Mouse (Mus musculus) kidney, adult 2 months (tissue): ENCODE data around the gene Ran. TPM values are rescaled to one million over a fixed set of nuclear protein-coding genes. Genes with fewer than 3 reads are reported as not detected.

Experiments
- DNase-seq: peaks from one replicate; pipeline ENCODE4 v3.0.0; 2021
- H3K27ac ChIP-seq: fragments of 200-500 bp; 2 replicates; pipeline ENCODE4 v1.5.1; 2012; ENCODE audit warnings: low read depth, low read length, control low read depth, inconsistent platforms; ENCODE audit not compliant: insufficient read depth
- H3K27me3 ChIP-seq: fragments of 200-500 bp; replicated peaks from 2 replicates; pipeline ENCODE4 v1.6.1; 2012; ENCODE audit warnings: mild to moderate bottlenecking, moderate library complexity, low read length, inconsistent platforms; ENCODE audit not compliant: control insufficient read depth, insufficient read depth
- H3K36me3 ChIP-seq: fragments of 200-500 bp; 2 replicates; pipeline ENCODE4 v1.6.1; 2012; ENCODE audit warnings: mild to moderate bottlenecking, moderate library complexity, low read length, inconsistent platforms; ENCODE audit not compliant: control insufficient read depth, insufficient read depth
- H3K4me1 ChIP-seq: fragments of 200-500 bp; 2 replicates; pipeline ENCODE4 v1.6.1; 2011; ENCODE audit warnings: low read length; ENCODE audit not compliant: control insufficient read depth, insufficient read depth
- H3K4me3 ChIP-seq: fragments of 200-500 bp; 2 replicates; pipeline ENCODE4 v1.5.1; 2011; ENCODE audit warnings: mild to moderate bottlenecking, low read depth, low read length, control low read depth; ENCODE audit not compliant: insufficient read depth
- CTCF ChIP-seq: fragments of 200-500 bp; conservative IDR thresholded peaks from 2 replicates; pipeline ENCODE4 v1.5.1; 2011; ENCODE audit warnings: low read depth, mild to moderate bottlenecking, control low read depth, low read length, moderate library complexity, mixed read lengths; ENCODE audit not compliant: insufficient read depth, insufficient read length
- POLR2A ChIP-seq: fragments of 200-500 bp; IDR thresholded peaks from one replicate; pipeline ENCODE4 v1.6.1; 2011; ENCODE audit warnings: low read depth, low read length, control low read depth
- WGBS: fragments of 180-500 bp; shearing (Covaris S2); methylation state at CpG from one replicate; pipeline ENCODE4 v1.1.7; 2018; 5-methylcytosine and 5-hydroxymethylcytosine counted together
- polyA plus RNA-seq: library from polyadenylated mRNA; depleted of rRNA; stranded (reverse); fragments of >200 nt; gene quantifications from 2 replicates; pipeline ENCODE4 v1.2.3, GENCODE M21; 2012

The Ran gene
- polyA plus RNA-seq, 1 experiment: 48.6 TPM

GRCm38 (mm10) chr5:129026637-129027036 lies 6.8 kb downstream of the Ran start:
- no peak for TF ChIP-seq CTCF
- H3K27ac ChIP-seq: no peak overlapping the region
- H3K36me3 ChIP-seq: no peaks in the 10 kb centered on the region
- H3K27me3 ChIP-seq: no peaks in the 10 kb centered on the region
- H3K4me3 ChIP-seq: no peak overlapping the region
- H3K4me1 ChIP-seq: no peaks in the 10 kb centered on the region
- DNase-seq: no peak
- WGBS: 83% methylated on average over 1 of the region's 1 CpGs

GRCm38 (mm10) chr5:129029131-129029723 lies 9.4 kb downstream of the Ran start:
- no peak for DNase-seq
- H3K4me3 ChIP-seq: no peak overlapping the region
- 72% methylated on average over 5 of the region's 5 CpGs for WGBS
- H3K36me3 ChIP-seq: no peaks in the 10 kb centered on the region
- TF ChIP-seq CTCF (no peak), POLR2A (no peak)
- no peaks in the 10 kb centered on the region for H3K4me1 ChIP-seq
- H3K27ac ChIP-seq: no peak overlapping the region
- H3K27me3 ChIP-seq: no peaks in the 10 kb centered on the region

- Histone ChIP-seq H3K27me3 (no peaks in the 10 kb centered on the region; the same call in 1 of the 2 replicates), H3K27ac (no peak overlapping the region), H3K4me1 (no peaks in the 10 kb centered on the region), H3K4me3 (no peak overlapping the region), H3K36me3 (no peaks in the 10 kb centered on the region)
- no peak for DNase-seq
- no peak for TF ChIP-seq POLR2A
- no peak for TF ChIP-seq CTCF
- WGBS: 88% methylated on average over 5 of the region's 5 CpGs
Measured at GRCm38 (mm10) chr5:129036678-129037077, 16.8 kb downstream of the Ran start.

- TF ChIP-seq POLR2A: no peak
- TF ChIP-seq CTCF: no peak
- Histone ChIP-seq H3K4me1 (no peaks in the 10 kb centered on the region), H3K27me3 (no peaks in the 10 kb centered on the region; the same call in 1 of the 2 replicates), H3K27ac (no peak overlapping the region), H3K36me3 (no peaks in the 10 kb centered on the region), H3K4me3 (no peak overlapping the region)
- no peak for DNase-seq
- WGBS: 72% methylated on average over 7 of the region's 7 CpGs
Measured at GRCm38 (mm10) chr5:129037739-129038138, 17.9 kb downstream of the Ran start.

GRCm38 (mm10) chr5:129045641-129046580 lies 26.0 kb downstream of the Ran start:
- WGBS: 43% methylated on average over 26 of the region's 26 CpGs
- no peak overlapping the region for H3K4me3 ChIP-seq
- no peaks in the 10 kb centered on the region for H3K36me3 ChIP-seq
- TF ChIP-seq POLR2A (no peak), CTCF (no peak)
- no peaks in the 10 kb centered on the region for H3K4me1 ChIP-seq
- no peak for DNase-seq
- no peaks in the 10 kb centered on the region for H3K27me3 ChIP-seq
- no peak overlapping the region for H3K27ac ChIP-seq

- H3K27me3 ChIP-seq: no peaks in the 10 kb centered on the region
- no peaks in the 10 kb centered on the region for H3K4me1 ChIP-seq
- no peak overlapping the region for H3K27ac ChIP-seq
- H3K4me3 ChIP-seq: no peak overlapping the region
- no peak for DNase-seq
- no peaks in the 10 kb centered on the region for H3K36me3 ChIP-seq
- 73% methylated on average over 9 of the region's 9 CpGs for WGBS
- no peak for TF ChIP-seq CTCF
- TF ChIP-seq POLR2A: no peak
Measured at GRCm38 (mm10) chr5:129049372-129049771, 29.5 kb downstream of the Ran start.

GRCm38 (mm10) chr5:129051910-129052309 lies 32.0 kb downstream of the Ran start:
- Histone ChIP-seq H3K27me3 (no peaks in the 10 kb centered on the region), H3K36me3 (no peaks in the 10 kb centered on the region), H3K27ac (no peak overlapping the region), H3K4me1 (no peaks in the 10 kb centered on the region), H3K4me3 (no peak overlapping the region)
- TF ChIP-seq CTCF (no peak), POLR2A (no peak)
- WGBS: 86% methylated on average over 3 of the region's 3 CpGs
- DNase-seq: no peak
